Mouse (Mus musculus) layer of hippocampus, adult 2 months (tissue): ENCODE results near the gene Ctnnd1. TPM values are rescaled to one million over a fixed set of nuclear protein-coding genes. Genes with fewer than 3 reads are reported as not detected.

Experiments
- DNase-seq, 2 experiments: peaks; one replicate each; pipeline ENCODE4 v3.0.0; 2022; ENCODE audit warnings: low spot score in 2 of 2
- H3K27ac ChIP-seq: fragments of 200-600 bp; 2 replicates; pipeline ENCODE4 v1.8.1; 2022
- H3K4me3 ChIP-seq: fragments of 200-600 bp; 2 replicates; pipeline ENCODE4 v1.8.1; 2022; ENCODE audit warnings: mild to moderate bottlenecking
- CTCF ChIP-seq: fragments of 200-600 bp; conservative IDR thresholded peaks from 2 replicates; pipeline ENCODE4 v1.8.1; 2022; ENCODE audit warnings: antibody characterized with exemption, mild to moderate bottlenecking, moderate library complexity
- total RNA-seq, 2 experiments: library from RNA; stranded (reverse); gene quantifications; 2 replicates each; pipeline ENCODE4 v1.2.3; 2021

The Ctnnd1 gene
- total RNA-seq, 2 experiments from 2014 or later = 43.3 to 52.9 TPM

DNA sequence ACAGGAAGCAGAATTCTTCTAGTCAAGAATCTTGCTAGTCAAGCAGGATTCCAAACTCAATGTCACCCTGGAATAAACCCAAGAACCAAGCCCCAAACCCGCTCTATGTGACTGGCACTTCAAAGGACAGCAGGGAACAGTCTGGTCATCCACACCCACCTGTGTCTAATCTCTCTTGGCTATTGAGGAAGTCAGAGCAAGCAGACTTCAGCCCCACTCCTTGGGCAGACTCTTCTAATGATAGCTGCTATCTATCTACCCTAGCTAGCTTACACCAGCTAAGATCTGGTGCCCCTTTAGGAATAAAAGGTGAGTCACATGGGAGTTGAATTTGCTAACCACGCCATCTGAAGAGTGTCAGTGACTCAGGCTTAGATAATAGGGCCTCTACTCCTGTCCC lies 31.7 kb downstream of the Ctnnd1 start:
- Histone ChIP-seq H3K4me3 (no peak overlapping the region), H3K27ac (peak overlapping the region; percentile 62)
- TF ChIP-seq CTCF = no peak
- no peak for DNase-seq

DNA sequence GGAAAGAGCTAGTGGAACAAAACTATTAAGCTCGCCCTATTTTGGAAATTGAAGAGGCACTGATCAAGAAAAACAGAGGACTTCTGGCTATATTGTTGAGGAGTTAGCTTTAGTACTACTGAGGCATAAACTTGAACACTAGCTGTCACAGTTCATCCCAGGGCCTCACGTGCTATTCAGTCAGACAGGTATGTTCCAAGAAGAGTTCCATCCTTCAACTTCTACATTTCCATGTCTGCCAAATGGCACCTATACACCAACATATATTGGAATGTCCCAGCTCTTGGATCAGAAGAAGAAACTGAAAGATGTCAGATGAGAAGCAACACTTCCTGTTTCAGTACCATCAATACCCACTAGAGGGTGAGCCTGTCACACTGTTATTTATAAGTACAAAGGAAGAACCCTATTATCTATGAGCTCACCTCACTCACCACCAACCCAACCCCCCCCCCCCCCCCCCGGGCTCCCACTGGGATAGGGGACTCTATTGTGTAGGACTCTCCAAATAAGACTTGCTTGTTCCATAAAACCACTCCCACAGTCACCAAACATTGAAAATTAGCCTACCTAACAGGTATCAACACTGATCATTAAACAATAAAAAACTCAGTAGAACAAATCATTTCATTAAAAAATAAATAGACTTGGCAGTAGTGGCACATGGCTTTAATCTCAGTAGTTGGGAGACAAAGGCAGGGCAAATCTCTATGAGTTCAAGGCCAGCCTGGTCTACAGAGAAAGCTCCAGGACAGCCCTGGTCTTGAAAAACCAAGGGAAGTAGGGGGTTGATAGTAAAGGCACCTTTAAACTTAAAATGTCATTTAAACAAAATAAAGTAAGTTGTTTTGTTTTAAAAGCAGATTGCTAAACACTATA lies 32.7 kb downstream of the Ctnnd1 start:
- peak overlapping the region; percentile 62 for H3K27ac ChIP-seq
- TF ChIP-seq CTCF = peak; percentile 92
- no peak overlapping the region for H3K4me3 ChIP-seq
- peak; percentile 48 to 61 for DNase-seq

DNA sequence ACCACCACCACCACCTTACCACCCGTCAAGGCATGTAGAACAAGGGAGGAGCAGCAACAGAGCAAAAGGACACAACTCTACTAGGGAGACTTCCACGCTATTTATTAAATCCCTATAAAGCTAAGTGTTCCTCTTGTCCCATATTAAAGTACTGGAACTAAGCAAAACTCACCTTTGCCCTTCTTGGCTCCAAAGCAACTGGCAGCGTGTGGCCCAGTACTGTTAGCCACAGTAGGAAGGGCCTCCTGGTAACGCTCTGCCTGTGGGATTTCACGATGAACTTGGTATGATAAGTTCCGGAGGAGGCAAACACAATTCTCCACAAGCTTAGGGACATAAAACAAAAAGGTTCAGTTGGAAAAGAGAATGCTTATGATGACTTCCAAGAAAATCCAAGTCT lies 37.8 kb downstream of the Ctnnd1 start:
- DNase-seq = no peak
- no peak overlapping the region for H3K4me3 ChIP-seq
- H3K27ac ChIP-seq = no peak overlapping the region
- no peak for TF ChIP-seq CTCF

DNA sequence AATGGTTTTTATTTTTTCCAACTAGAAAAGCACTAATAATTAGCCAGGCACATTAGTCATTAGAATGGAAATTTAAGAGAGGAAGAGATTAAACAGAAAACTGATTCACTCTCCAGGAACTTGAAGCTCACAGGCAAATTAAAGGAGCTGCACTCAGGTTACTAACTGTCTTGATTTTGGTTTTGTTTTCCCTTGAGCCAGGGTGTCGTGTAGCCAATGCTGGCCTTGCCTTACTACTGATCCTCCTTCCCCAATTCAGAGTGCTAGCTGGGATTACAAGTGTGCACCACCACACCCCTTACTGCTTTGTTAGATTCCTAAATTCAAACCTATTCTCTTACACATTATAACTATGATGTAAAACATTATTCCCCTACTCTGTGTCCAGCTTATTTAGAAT lies 42.7 kb downstream of the Ctnnd1 start:
- DNase-seq = no peak
- Histone ChIP-seq H3K4me3 (no peak overlapping the region), H3K27ac (no peak overlapping the region)
- no peak for TF ChIP-seq CTCF

GRCm38 (mm10) chr2:84600977-84601376 lies 49.6 kb downstream of the Ctnnd1 start:
- DNase-seq = no peak
- no peak for TF ChIP-seq CTCF
- Histone ChIP-seq H3K27ac (no peak overlapping the region), H3K4me3 (no peak overlapping the region)

- no peak for TF ChIP-seq CTCF
- DNase-seq = no peak
- Histone ChIP-seq H3K27ac (no peak overlapping the region), H3K4me3 (no peak overlapping the region)
Observed at GRCm38 (mm10) chr2:84599270-84599888, 51.2 kb downstream of the Ctnnd1 start.

DNA sequence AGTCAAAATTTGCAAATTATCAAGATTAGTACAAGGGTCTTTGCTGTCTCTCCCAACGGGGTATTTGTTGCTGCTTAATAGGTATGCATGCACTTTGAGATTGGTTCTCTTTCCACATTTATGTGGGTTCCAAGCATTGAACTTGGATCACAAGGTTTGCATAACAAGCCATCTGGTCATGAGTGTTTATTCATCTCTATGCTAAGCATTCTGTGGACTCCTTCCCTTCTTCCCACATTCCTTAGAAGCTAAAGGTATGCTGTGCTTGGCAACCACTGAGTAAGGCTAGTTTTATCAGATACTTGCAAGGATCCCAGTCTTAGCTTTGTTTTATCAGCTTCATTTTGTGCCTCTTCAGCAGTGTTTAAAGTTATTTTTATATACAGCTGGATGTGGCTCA lies 53.4 kb downstream of the Ctnnd1 start:
- DNase-seq = no peak
- TF ChIP-seq CTCF = no peak

DNA sequence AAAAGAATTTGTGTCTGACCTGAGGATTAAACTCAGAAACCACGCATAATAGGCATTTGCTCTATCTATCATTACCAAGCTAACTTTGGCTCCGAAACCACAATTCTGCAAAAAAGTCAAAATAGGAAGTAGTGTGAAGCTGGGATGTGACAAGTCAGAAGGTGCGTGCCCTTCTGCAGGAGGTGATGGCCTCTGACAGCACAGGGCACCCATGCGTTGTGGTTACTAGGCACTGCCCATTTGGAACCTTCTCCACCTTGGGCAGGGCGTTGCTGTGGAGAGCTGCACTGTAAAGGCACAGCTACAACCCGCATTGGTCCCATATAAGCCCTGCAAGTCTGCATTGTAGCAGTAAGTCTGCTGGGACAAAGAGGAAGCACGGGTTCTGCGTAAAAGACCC lies 57.8 kb downstream of the Ctnnd1 start:
- DNase-seq = no peak
- Histone ChIP-seq H3K4me3 (no peak overlapping the region), H3K27ac (no peak overlapping the region)
- TF ChIP-seq CTCF = no peak

More for the DNA sequence above, 53.4 kb downstream of the Ctnnd1 start:
- Histone ChIP-seq H3K27ac (no peak overlapping the region), H3K4me3 (no peak overlapping the region)

GRCm38 (mm10) chr2:84585700-84586099 lies 64.9 kb downstream of the Ctnnd1 start:
- no peak for TF ChIP-seq CTCF
- no peak for DNase-seq
- H3K27ac ChIP-seq = no peak overlapping the region
- H3K4me3 ChIP-seq = no peak overlapping the region

DNA sequence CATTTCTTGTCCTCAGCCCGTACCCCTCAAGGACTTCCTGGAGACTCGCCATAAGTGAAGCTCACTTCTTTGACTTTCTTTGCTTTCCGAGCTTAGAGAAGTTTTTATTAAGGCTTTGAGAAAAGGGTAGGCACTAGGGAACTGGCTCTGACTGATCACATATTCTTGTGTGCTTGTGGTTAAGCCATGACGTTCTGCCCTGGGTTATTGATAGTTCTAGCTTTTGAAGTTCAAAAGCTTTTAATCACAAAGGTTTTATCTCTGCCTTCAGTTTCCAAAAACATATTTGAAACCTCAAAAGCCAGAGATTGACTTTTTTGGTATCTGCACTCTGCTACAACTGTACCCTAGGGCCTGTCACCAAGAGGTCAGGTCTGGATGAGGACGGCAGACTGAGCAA lies 68.3 kb downstream of the Ctnnd1 start:
- Histone ChIP-seq H3K27ac (no peak overlapping the region), H3K4me3 (no peak overlapping the region)
- TF ChIP-seq CTCF = no peak
- DNase-seq = no peak

DNA sequence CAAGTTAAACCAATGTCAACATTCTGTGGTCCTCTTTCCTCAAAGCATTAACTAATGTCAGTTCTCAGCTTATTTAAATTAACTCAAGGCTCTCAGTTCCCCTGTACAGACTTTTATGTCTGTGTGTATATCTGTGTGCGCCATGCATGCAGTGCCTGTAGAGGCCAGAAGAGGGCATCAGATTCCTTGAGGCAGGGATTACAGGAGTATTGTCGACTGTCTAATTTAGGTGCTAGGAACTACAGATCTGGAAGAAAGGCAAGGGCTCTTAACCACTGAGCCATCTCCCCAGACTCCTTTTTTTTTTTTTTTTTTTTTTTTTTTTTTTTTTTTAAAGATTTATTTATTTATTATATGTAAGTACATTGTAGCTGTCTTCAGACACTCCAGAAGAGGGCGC lies 69.4 kb downstream of the Ctnnd1 start:
- DNase-seq = no peak
- no peak overlapping the region for H3K4me3 ChIP-seq
- peak; percentile 66 for TF ChIP-seq CTCF
- no peak overlapping the region for H3K27ac ChIP-seq

- no peak for DNase-seq
- Histone ChIP-seq H3K27ac (no peak overlapping the region), H3K4me3 (no peak overlapping the region)
- no peak for TF ChIP-seq CTCF
Observed at GRCm38 (mm10) chr2:84579311-84579710, 71.3 kb downstream of the Ctnnd1 start.

GRCm38 (mm10) chr2:84574130-84574529 lies 76.4 kb downstream of the Ctnnd1 start:
- no peak for TF ChIP-seq CTCF
- peak in 1 of 2 experiments; percentile 19 for DNase-seq
- Histone ChIP-seq H3K27ac (no peak overlapping the region), H3K4me3 (no peak overlapping the region)

GRCm38 (mm10) chr2:84556888-84557514 lies 93.6 kb downstream of the Ctnnd1 start:
- TF ChIP-seq CTCF = peak; percentile 57
- no peak for DNase-seq
- no peak overlapping the region for H3K27ac ChIP-seq

More at GRCm38 (mm10) chr2:84556888-84557514, 93.6 kb downstream of the Ctnnd1 start:
- no peak overlapping the region for H3K4me3 ChIP-seq
